Mouse (Mus musculus) liver, embryonic 12.5 days (tissue): ENCODE measurements around the gene Slc35g1. TPM values are rescaled to one million over a fixed set of nuclear protein-coding genes. Genes with fewer than 3 reads are reported as not detected.

ENCODE experiments used
- ATAC-seq: fragments of 200-750 bp; cut with Nextera tagmentation; 2 replicates; pipeline ENCODE4 v1.8.0; 2017; ENCODE audit warnings: moderate number of reproducible peaks, mild to moderate bottlenecking, moderate library complexity
- H3K27ac ChIP-seq: fragments of 300-500 bp; sonication (generic); 2 replicates; pipeline ENCODE4 v1.5.1; 2016; ENCODE audit warnings: mild to moderate bottlenecking
- H3K27me3 ChIP-seq: fragments of 300-500 bp; sonication (generic); replicated peaks from 2 replicates; pipeline ENCODE4 v1.6.1; 2016; ENCODE audit warnings: mild to moderate bottlenecking, moderate library complexity
- H3K36me3 ChIP-seq: fragments of 300-500 bp; sonication (generic); 2 replicates; pipeline ENCODE4 v1.6.1; 2016; ENCODE audit warnings: mild to moderate bottlenecking, moderate library complexity
- H3K4me1 ChIP-seq: fragments of 300-500 bp; sonication (generic); 2 replicates; pipeline ENCODE4 v1.6.1; 2016
- H3K4me2 ChIP-seq: fragments of 300-500 bp; sonication (generic); 2 replicates; pipeline ENCODE4 v1.6.1; 2016; ENCODE audit warnings: mild to moderate bottlenecking, moderate library complexity
- H3K4me3 ChIP-seq: fragments of 300-500 bp; sonication (generic); 2 replicates; pipeline ENCODE4 v1.5.1; 2016; ENCODE audit warnings: mild to moderate bottlenecking, moderate library complexity
- H3K9ac ChIP-seq: fragments of 300-500 bp; sonication (generic); 2 replicates; pipeline ENCODE4 v1.6.1; 2016; ENCODE audit warnings: mild to moderate bottlenecking, moderate library complexity
- H3K9me3 ChIP-seq: fragments of 300-500 bp; sonication (generic); replicated peaks from 2 replicates; pipeline ENCODE4 v1.6.1; 2016; ENCODE audit warnings: mild to moderate bottlenecking, moderate library complexity
- WGBS: fragments of 180-500 bp; shearing (Covaris S2); methylation state at CpG from one replicate; pipeline ENCODE4 v1.1.7; 2016; ENCODE audit not compliant: insufficient replicate concordance; 5-methylcytosine and 5-hydroxymethylcytosine counted together
- polyA plus RNA-seq: library from polyadenylated mRNA; unstranded; fragments of >200 nt; fragmentation: Nextera tagmentation; extraction: Ambion mirVana; gene quantifications from 2 replicates; pipeline ENCODE4 v1.2.1, GENCODE M21; 2016

The Slc35g1 gene
- polyA plus RNA-seq, 1 experiment from 2014 or later: 8.4 TPM

DNA sequence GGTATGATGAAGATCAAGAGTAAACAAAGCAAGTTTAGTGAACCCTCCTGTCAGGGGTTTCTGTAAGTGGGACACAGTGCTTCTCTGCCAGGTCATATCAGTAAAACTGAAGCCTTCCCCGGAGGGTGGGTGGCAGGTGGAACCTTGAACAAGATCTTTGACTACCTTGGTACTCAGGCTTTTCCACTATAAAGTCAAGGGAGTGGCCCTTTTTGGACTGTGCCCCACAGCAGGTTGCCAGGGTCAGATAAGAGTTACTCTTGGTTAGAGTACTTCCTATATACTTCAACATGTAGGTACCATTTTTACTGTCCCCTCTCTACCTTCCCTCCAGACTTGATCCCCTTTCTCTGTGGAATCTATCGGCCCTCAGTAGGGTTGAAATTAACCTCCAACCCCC lies 5.1 kb downstream of the Slc35g1 start:
- 65% methylated on average over 2 of the region's 2 CpGs for WGBS
- peaks cover 20% of the 10 kb centered on the region for H3K36me3 ChIP-seq
- H3K9ac ChIP-seq: no peak overlapping the region
- H3K4me1 ChIP-seq: peaks cover 40% of the 10 kb centered on the region
- H3K4me2 ChIP-seq: peak overlapping the region; percentile 27; the same call in 1 of the 2 replicates
- H3K9me3 ChIP-seq: no peaks in the 10 kb centered on the region
- H3K27me3 ChIP-seq: no peaks in the 10 kb centered on the region
- no peak overlapping the region for H3K4me3 ChIP-seq
- no peak overlapping the region for H3K27ac ChIP-seq
- peak; percentile 66 for ATAC-seq

DNA sequence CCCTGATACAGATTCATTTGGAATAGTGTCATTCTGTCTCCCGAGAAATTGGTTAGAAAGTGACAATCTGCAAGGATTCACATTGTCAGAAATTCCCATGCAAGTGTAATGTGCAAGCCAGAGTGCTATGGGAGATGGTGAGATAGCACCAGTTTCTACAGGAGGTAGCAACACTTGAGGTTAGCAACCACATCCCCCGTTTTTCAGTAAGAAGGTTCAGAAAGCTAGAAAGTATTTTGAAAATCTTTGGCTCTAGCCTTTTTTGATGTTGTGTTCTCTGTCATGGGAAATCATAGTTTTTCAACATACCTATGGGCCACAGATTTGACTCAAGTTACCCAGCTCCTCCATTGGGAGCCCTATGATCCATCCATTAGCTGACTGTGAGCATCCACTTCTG lies 5.6 kb downstream of the Slc35g1 start:
- no peak for ATAC-seq
- no peak overlapping the region for H3K9ac ChIP-seq
- H3K36me3 ChIP-seq: peaks cover 21% of the 10 kb centered on the region
- H3K4me1 ChIP-seq: peaks cover 37% of the 10 kb centered on the region
- H3K9me3 ChIP-seq: no peaks in the 10 kb centered on the region
- WGBS: 72% methylated on average over 2 of the region's 2 CpGs
- no peak overlapping the region for H3K27ac ChIP-seq
- no peaks in the 10 kb centered on the region for H3K27me3 ChIP-seq
- no peak overlapping the region for H3K4me3 ChIP-seq
- no peak overlapping the region for H3K4me2 ChIP-seq

DNA sequence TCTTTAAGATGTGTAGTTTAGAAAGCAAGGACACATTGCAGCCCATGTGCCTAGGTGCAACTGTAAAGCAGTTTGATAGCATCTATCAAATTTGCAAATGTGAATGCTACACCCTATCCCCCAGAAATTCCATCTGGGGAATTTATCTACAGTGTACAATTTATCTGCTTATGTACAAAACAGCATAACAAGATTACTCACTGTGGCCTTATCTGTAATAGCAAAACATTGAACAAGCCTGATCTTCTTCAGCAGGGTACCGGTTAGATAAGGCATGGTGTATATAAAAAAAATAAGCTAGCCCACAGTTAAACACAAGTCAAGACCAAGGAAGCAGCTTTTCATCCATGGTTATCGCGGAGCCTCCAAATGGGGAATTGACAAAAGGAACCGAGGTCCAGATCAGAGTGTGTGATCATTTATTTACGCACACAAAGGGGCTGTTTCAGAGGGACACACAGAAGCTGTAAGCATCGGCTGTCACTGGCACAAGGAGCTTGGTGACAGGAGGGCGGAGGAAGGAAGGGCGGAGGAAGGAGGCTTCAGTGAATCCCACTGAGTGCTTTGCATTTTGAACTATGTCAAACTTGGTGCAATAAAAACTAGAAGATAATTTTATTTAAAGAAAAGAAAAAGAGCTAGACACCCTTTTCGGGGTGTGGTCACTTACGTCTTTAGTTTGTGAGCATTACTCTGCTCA lies 14.7 kb downstream of the Slc35g1 start:
- peak overlapping the region; percentile 60 for H3K27ac ChIP-seq
- no peaks in the 10 kb centered on the region for H3K27me3 ChIP-seq
- no peak overlapping the region for H3K9ac ChIP-seq
- H3K4me1 ChIP-seq: peaks cover 18% of the 10 kb centered on the region
- ATAC-seq: peak; percentile 86
- H3K4me2 ChIP-seq: 0 out of 2 replicates have a peak overlapping the region, but pooled peaks have one; percentile 13
- WGBS: 70% methylated on average over 10 of the region's 10 CpGs
- H3K36me3 ChIP-seq: peaks cover 32% of the 10 kb centered on the region
- H3K9me3 ChIP-seq: no peaks in the 10 kb centered on the region
- H3K4me3 ChIP-seq: no peak overlapping the region

DNA sequence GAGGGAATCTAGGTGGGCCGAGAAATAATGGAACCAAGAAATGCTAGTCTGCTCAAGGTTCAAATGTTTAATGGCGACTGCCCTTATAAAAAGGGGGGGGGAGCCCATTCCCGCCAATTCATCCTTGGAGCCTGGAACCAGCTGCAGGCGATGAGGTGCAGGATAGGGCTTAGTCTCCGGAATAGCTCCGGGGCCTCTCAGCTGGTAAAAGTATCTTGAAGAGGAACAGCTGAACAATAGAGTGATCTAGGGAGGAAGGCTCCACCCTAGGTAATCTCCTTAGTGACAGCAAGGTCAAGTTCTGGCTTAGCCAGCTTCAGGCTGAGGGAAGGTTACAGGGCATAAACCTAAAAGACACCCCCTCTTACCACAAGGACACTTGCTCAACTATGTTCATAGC lies 18.1 kb downstream of the Slc35g1 start:
- 81% methylated on average over 6 of the region's 6 CpGs for WGBS
- no peaks in the 10 kb centered on the region for H3K27me3 ChIP-seq
- peaks cover 13% of the 10 kb centered on the region for H3K36me3 ChIP-seq
- no peak overlapping the region for H3K9ac ChIP-seq
- H3K4me3 ChIP-seq: no peak overlapping the region
- ATAC-seq: no peak
- H3K27ac ChIP-seq: no peak overlapping the region
- no peaks in the 10 kb centered on the region for H3K9me3 ChIP-seq
- H3K4me1 ChIP-seq: peaks cover 18% of the 10 kb centered on the region
- no peak overlapping the region for H3K4me2 ChIP-seq

DNA sequence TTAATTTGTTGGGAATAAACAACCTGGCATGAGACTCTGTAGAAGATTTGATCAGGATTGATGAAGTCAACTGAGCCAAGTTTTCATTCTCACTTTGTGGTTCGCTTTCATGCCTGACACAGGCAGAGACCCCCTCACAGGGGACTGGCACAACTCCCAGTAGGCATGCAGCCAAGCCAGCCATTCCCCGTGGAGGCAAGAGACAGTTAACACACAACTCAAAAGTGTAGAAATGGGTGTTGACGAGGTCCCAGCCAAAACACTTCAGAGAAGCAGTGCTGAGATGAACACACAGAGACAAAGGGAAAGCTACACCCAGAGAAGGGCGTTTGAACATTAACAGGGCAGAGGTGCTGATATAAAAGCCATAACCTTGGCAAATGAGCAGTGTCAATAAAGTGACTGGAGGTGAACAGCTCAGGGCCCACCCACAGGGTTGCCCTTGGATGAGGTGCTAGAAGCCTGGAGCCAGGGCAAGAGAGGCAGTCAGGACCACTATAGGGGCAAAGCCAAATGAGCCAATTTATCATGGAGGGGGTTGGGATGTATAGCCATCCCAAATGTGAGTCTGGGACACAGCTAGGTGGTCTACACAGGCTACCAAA lies 23.1 kb downstream of the Slc35g1 start:
- Histone ChIP-seq H3K9me3 (no peaks in the 10 kb centered on the region), H3K27me3 (no peaks in the 10 kb centered on the region), H3K27ac (no peak overlapping the region), H3K4me2 (no peak overlapping the region), H3K9ac (no peak overlapping the region), H3K4me3 (no peak overlapping the region), H3K36me3 (no peaks in the 10 kb centered on the region), H3K4me1 (no peaks in the 10 kb centered on the region)
- no peak for ATAC-seq
- WGBS: 42% methylated on average over 4 of the region's 4 CpGs

DNA sequence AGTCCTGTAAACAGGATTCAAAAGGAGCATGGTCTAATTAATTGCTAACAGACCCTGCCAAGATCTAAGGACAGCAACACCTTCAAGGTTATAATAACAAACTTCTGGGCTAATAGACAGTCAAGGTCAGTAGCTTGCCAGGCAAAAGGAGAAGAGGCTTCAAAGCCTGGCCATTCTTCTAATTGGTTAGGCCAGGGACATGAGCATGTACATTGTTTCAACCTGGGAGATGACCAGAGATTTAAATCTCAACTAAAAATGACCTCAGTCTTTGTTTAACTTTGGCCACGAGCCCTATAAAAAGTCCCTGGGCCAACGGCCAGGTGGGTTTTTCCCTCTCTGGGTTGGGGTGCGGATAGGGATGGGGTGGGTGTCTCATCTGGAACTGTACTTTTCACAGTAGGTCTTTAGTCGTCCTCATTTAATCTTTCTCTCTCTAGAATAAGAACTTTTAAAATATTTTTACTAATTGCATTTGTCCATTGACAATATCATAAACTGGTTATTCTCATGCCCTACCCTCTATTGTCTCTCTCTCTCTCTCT lies 25.0 kb downstream of the Slc35g1 start:
- no peaks in the 10 kb centered on the region for H3K9me3 ChIP-seq
- H3K36me3 ChIP-seq: no peaks in the 10 kb centered on the region
- no peak overlapping the region for H3K9ac ChIP-seq
- H3K4me3 ChIP-seq: no peak overlapping the region
- WGBS: 54% methylated on average over 4 of the region's 4 CpGs
- ATAC-seq: no peak
- no peaks in the 10 kb centered on the region for H3K4me1 ChIP-seq
- H3K4me2 ChIP-seq: no peak overlapping the region
- no peaks in the 10 kb centered on the region for H3K27me3 ChIP-seq
- no peak overlapping the region for H3K27ac ChIP-seq

DNA sequence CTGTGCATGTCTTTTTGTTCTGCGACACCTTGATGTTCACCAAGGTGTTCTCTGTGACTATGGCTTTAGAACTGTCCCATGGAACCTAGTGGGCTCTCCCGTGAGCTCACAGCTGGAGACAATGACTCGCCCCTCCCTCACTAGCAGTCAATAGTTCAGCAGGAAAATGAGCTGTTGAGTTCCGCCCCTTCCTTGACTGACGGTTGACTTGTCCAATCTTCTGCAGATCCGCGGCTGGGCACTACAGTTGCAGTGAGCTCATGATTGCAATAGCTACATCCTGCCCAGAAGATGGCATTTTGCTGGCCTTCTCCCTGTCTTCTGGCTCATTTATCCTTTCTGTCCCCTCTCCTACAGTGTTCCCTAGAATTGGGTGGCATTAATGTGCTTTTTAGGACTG lies 25.7 kb downstream of the Slc35g1 start:
- Histone ChIP-seq H3K4me1 (no peaks in the 10 kb centered on the region), H3K4me2 (no peak overlapping the region), H3K9ac (no peak overlapping the region), H3K4me3 (no peak overlapping the region), H3K9me3 (no peaks in the 10 kb centered on the region), H3K27ac (no peak overlapping the region), H3K36me3 (no peaks in the 10 kb centered on the region), H3K27me3 (no peaks in the 10 kb centered on the region)
- WGBS: 57% methylated on average over 7 of the region's 7 CpGs
- no peak for ATAC-seq

DNA sequence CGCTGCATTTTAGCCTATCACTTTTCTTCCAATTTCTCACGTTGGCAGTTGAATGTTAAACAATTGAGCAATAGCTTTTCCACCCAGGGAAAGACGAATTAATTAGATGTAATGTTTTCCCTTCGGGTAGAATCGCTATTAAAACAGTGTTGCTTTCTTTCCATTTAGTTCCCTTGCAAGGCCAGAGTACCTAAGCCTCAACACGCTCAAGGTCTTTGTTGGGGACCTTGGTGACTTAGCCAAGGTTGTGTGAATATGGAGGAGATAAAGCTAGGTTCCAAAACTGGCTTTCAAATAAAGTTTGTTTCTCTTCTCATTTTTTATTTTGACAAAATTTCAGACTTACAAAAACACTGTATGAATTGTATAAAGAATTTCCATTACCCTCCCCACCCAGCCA lies 27.1 kb downstream of the Slc35g1 start:
- no peak overlapping the region for H3K9ac ChIP-seq
- H3K36me3 ChIP-seq: no peaks in the 10 kb centered on the region
- no peaks in the 10 kb centered on the region for H3K27me3 ChIP-seq
- ATAC-seq: no peak
- no peaks in the 10 kb centered on the region for H3K9me3 ChIP-seq
- no peak overlapping the region for H3K4me3 ChIP-seq
- H3K4me1 ChIP-seq: no peaks in the 10 kb centered on the region
- H3K27ac ChIP-seq: no peak overlapping the region
- no peak overlapping the region for H3K4me2 ChIP-seq
- WGBS: 43% methylated on average over 6 of the region's 6 CpGs

DNA sequence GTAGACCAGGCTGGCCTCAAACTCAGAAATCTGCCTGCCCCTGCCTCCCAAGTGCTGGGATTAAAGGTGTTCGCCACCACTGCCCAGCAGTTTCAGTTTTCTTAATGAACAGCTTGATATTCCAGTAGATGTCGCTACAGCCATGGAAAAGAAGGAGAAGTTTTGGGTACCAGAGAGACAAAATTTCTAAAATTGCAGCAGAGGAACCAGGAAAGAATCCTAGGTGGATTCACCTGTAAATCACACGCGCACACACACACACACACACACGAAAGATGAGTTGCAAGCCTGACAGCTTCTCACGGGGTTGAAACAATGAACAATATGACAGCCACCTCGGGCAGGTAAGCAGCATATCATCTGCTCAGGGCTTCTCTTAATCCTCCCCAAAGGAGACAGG lies 28.1 kb downstream of the Slc35g1 start:
- H3K27ac ChIP-seq: no peak overlapping the region
- 45% methylated on average over 7 of the region's 7 CpGs for WGBS
- H3K27me3 ChIP-seq: no peaks in the 10 kb centered on the region
- no peak overlapping the region for H3K4me3 ChIP-seq
- ATAC-seq: no peak
- no peaks in the 10 kb centered on the region for H3K36me3 ChIP-seq
- H3K4me2 ChIP-seq: no peak overlapping the region
- no peaks in the 10 kb centered on the region for H3K4me1 ChIP-seq
- no peaks in the 10 kb centered on the region for H3K9me3 ChIP-seq
- no peak overlapping the region for H3K9ac ChIP-seq

DNA sequence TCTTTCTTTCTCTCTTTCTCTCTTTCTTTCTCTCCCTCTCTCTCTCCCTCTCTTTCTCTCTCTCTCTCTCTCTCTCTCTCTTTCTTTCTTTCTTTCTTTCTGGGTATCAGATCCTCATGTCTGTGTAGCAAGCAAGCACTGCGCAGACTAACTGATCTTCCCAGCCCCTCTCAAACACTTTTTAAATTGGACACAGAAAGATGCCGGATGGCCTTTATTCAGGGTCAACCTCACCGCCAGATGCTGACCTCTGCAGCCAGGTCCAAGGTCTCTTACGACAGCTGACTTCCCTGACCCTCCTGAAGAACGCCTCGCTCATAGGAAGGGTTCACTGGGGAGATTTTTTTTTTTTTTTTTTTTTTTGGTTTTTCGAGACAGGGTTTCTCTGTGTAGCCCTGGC lies 28.8 kb downstream of the Slc35g1 start:
- 76% methylated on average over 6 of the region's 7 CpGs for WGBS
- no peak for ATAC-seq
- no peak overlapping the region for H3K9ac ChIP-seq
- no peaks in the 10 kb centered on the region for H3K4me1 ChIP-seq
- no peak overlapping the region for H3K27ac ChIP-seq
- no peak overlapping the region for H3K4me3 ChIP-seq
- H3K4me2 ChIP-seq: no peak overlapping the region
- no peaks in the 10 kb centered on the region for H3K36me3 ChIP-seq
- H3K27me3 ChIP-seq: no peaks in the 10 kb centered on the region
- H3K9me3 ChIP-seq: no peaks in the 10 kb centered on the region

DNA sequence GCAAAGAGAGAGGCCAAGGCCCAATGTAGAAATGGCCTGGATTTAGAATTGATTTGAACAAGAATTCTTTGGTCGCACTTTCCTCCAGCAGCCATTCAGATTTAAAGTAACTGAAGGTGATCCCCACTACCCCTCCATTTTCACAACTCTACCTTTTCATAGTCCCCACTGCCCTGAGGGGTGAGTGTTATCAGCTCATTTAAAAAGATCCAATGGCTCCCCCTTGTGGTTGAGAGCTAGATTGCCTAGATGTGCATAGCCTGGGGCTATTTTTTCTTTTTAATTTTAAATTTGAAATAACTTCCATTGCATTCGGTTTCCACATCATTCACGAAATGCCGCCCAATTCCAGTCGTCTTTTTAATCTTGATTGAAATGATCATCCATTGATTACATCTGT lies 33.5 kb downstream of the Slc35g1 start:
- Histone ChIP-seq H3K4me3 (no peak overlapping the region), H3K4me2 (no peak overlapping the region), H3K27me3 (no peaks in the 10 kb centered on the region), H3K36me3 (no peaks in the 10 kb centered on the region), H3K4me1 (no peaks in the 10 kb centered on the region), H3K9me3 (no peaks in the 10 kb centered on the region), H3K27ac (no peak overlapping the region), H3K9ac (no peak overlapping the region)
- 25% methylated on average over 5 of the region's 5 CpGs for WGBS
- no peak for ATAC-seq

DNA sequence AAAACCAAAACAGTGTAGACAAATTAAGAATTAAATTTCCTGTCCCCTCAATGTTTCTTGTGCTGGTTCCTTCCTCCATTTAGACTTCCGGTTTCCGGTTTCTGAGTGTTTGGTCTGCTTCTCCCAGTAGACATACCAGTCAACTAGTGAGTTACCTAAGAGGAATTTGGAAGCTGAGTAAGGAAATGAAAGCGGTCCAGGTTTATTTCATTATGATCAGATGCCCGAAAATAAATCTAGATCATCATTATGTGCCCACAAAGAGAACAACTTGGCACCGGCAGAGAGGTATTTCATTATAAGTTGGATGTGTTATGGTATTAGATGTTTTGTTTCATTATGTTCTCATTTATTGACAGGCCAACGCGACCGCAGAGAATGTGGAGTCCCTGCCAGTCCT lies 34.7 kb downstream of the Slc35g1 start:
- 73% methylated on average over 8 of the region's 8 CpGs for WGBS
- ATAC-seq: no peak
- no peaks in the 10 kb centered on the region for H3K9me3 ChIP-seq

More for the DNA sequence above, 34.7 kb downstream of the Slc35g1 start:
- Histone ChIP-seq H3K27me3 (no peaks in the 10 kb centered on the region), H3K36me3 (no peaks in the 10 kb centered on the region), H3K4me1 (no peaks in the 10 kb centered on the region), H3K4me2 (no peak overlapping the region), H3K27ac (no peak overlapping the region), H3K9ac (no peak overlapping the region), H3K4me3 (no peak overlapping the region)
